Mouse (Mus musculus) forebrain, embryonic 14.5 days (tissue): ENCODE measurements around the gene Rnase9. TPM values are rescaled to one million over a fixed set of nuclear protein-coding genes. Genes with fewer than 3 reads are reported as not detected.

ENCODE experiments used
- ATAC-seq: fragments of 200-750 bp; cut with Nextera tagmentation; 2 replicates; pipeline ENCODE4 v1.8.0; 2017; ENCODE audit warnings: mild to moderate bottlenecking, moderate library complexity
- DNase-seq: peaks from one replicate; pipeline ENCODE4 v3.0.0-alpha.2; 2015; ENCODE audit warnings: low spot score
- H3K27ac ChIP-seq: fragments of 300-500 bp; sonication (generic); 2 replicates; pipeline ENCODE4 v1.5.1; 2014; ENCODE audit warnings: low read depth, mild to moderate bottlenecking, control low read depth, low read length, moderate library complexity
- H3K27me3 ChIP-seq: fragments of 300-500 bp; sonication (generic); replicated peaks from 2 replicates; pipeline ENCODE4 v1.6.1; 2014; ENCODE audit warnings: low read length, control low read depth, mixed read lengths; ENCODE audit not compliant: control insufficient read depth, insufficient read depth
- H3K36me3 ChIP-seq: fragments of 300-500 bp; sonication (generic); 2 replicates; pipeline ENCODE4 v1.6.1; 2014; ENCODE audit warnings: low read length, control low read depth; ENCODE audit not compliant: control insufficient read depth, insufficient read depth
- H3K4me1 ChIP-seq: fragments of 300-500 bp; sonication (generic); 2 replicates; pipeline ENCODE4 v1.6.1; 2014; ENCODE audit warnings: antibody characterized with exemption, low read length, control low read depth; ENCODE audit not compliant: control insufficient read depth, insufficient read depth
- H3K4me2 ChIP-seq: fragments of 300-500 bp; sonication (generic); 2 replicates; pipeline ENCODE4 v1.6.1; 2014; ENCODE audit warnings: mild to moderate bottlenecking, control low read depth, low read length
- H3K4me3 ChIP-seq: fragments of 300-500 bp; sonication (generic); 2 replicates; pipeline ENCODE4 v1.5.1; 2014; ENCODE audit warnings: low read depth, low read length, control low read depth
- H3K9ac ChIP-seq: fragments of 300-500 bp; sonication (generic); 2 replicates; pipeline ENCODE4 v1.6.1; 2014; ENCODE audit warnings: mild to moderate bottlenecking, low read length, control low read depth, moderate library complexity
- H3K9me3 ChIP-seq: fragments of 300-500 bp; sonication (generic); replicated peaks from 2 replicates; pipeline ENCODE4 v1.6.1; 2016; ENCODE audit warnings: low read length, control low read depth, mixed read lengths; ENCODE audit not compliant: control insufficient read depth
- WGBS: fragments of 180-500 bp; shearing (Covaris S2); extraction: QIAGEN DNeasy Blood & Tissue Kit; methylation state at CpG from one replicate; pipeline ENCODE4 v1.1.7; 2014; 5-methylcytosine and 5-hydroxymethylcytosine counted together
- polyA plus RNA-seq: library from polyadenylated mRNA; unstranded; fragments of >200 nt; fragmentation: Nextera tagmentation; extraction: Ambion mirVana; gene quantifications from 2 replicates; pipeline ENCODE4 v1.2.1, GENCODE M21; 2014

Gene Rnase9
- polyA plus RNA-seq, 1 experiment from 2014 or later: not detected

- 9% methylated on average over 7 of the region's 7 CpGs for WGBS
- peak overlapping the region; percentile 74 for H3K4me2 ChIP-seq
- no peak for ATAC-seq
- no peak overlapping the region; the same call in 1 of the 2 replicates for H3K9ac ChIP-seq
- no peak overlapping the region for H3K27ac ChIP-seq
- no peaks in the 10 kb centered on the region for H3K36me3 ChIP-seq
- H3K4me1 ChIP-seq: no peaks in the 10 kb centered on the region
- peak overlapping the region; percentile 44; the same call in 1 of the 2 replicates for H3K4me3 ChIP-seq
- no peak for DNase-seq
- peaks cover 3% of the 10 kb centered on the region; the same call in 1 of the 2 replicates for H3K27me3 ChIP-seq
- H3K9me3 ChIP-seq: no peaks in the 10 kb centered on the region
These were observed 42.1 kb upstream of the Rnase9 start for GRCm38 (mm10) chr14:51083805-51084204.

GRCm38 (mm10) chr14:51082599-51083581, 41.2 kb upstream of the Rnase9 start:
- no peaks in the 10 kb centered on the region for H3K4me1 ChIP-seq
- no peaks in the 10 kb centered on the region for H3K9me3 ChIP-seq
- DNase-seq (peak; percentile 66), ATAC-seq (peak; percentile 65)
- peaks cover 3% of the 10 kb centered on the region; the same call in 1 of the 2 replicates for H3K27me3 ChIP-seq
- 2% methylated on average over 40 of the region's 40 CpGs for WGBS
- H3K4me2 ChIP-seq: peak overlapping the region; percentile 74
- H3K9ac ChIP-seq: peak overlapping the region; percentile 60
- H3K27ac ChIP-seq: no peak overlapping the region
- peak overlapping the region; percentile 44 for H3K4me3 ChIP-seq
- no peaks in the 10 kb centered on the region for H3K36me3 ChIP-seq

- no peaks in the 10 kb centered on the region for H3K36me3 ChIP-seq
- no peak for DNase-seq
- H3K9ac ChIP-seq: no peak overlapping the region
- H3K4me1 ChIP-seq: no peaks in the 10 kb centered on the region
- H3K9me3 ChIP-seq: no peaks in the 10 kb centered on the region
- H3K4me3 ChIP-seq: no peak overlapping the region
- H3K4me2 ChIP-seq: no peak overlapping the region
- H3K27ac ChIP-seq: no peak overlapping the region
- 90% methylated on average over 2 of the region's 2 CpGs for WGBS
- ATAC-seq: no peak
- H3K27me3 ChIP-seq: peaks cover 3% of the 10 kb centered on the region; the same call in 1 of the 2 replicates
These were observed 39.4 kb upstream of the Rnase9 start for GRCm38 (mm10) chr14:51081035-51081434.

GRCm38 (mm10) chr14:51079180-51079579, 37.5 kb upstream of the Rnase9 start:
- whole genome bisulfite sequencing: 85% methylated on average over 1 of the region's 1 CpGs
- H3K4me2 ChIP-seq: no peak overlapping the region
- 0 out of 2 replicates have a peak, but pooled peaks cover 3% of the 10 kb centered on the region for H3K27me3 ChIP-seq
- no peak overlapping the region for H3K4me3 ChIP-seq
- H3K4me1 ChIP-seq: no peaks in the 10 kb centered on the region
- no peak for DNase-seq
- no peak for ATAC-seq
- no peak overlapping the region for H3K27ac ChIP-seq
- H3K9me3 ChIP-seq: no peaks in the 10 kb centered on the region
- no peaks in the 10 kb centered on the region for H3K36me3 ChIP-seq
- H3K9ac ChIP-seq: no peak overlapping the region

GRCm38 (mm10) chr14:51074335-51074734, 32.7 kb upstream of the Rnase9 start, which contains the start of gene Olfr750:
Gene Olfr750, minus strand, starts transcription at chr14:51074435.
- H3K9ac ChIP-seq: no peak within 1 kb of the TSS
- H3K9me3 ChIP-seq: no peaks in the 10 kb centered on the region
- no peaks in the 10 kb centered on the region for H3K4me1 ChIP-seq
- no peak within 1 kb of the TSS for H3K4me3 ChIP-seq
- H3K27ac ChIP-seq: no peak within 1 kb of the TSS
- 85% methylated on average over 3 of the region's 3 CpGs for WGBS
- DNase-seq (no peak), ATAC-seq (no peak)
- no peaks in the 10 kb centered on the region for H3K36me3 ChIP-seq
- H3K4me2 ChIP-seq: no peak within 1 kb of the TSS
- H3K27me3 ChIP-seq: no peaks in the 10 kb centered on the region

GRCm38 (mm10) chr14:51069617-51070016, 27.9 kb upstream of the Rnase9 start:
- ATAC-seq: no peak

GRCm38 (mm10) chr14:51068956-51069355, 27.3 kb upstream of the Rnase9 start:
- Histone ChIP-seq H3K36me3 (no peaks in the 10 kb centered on the region), H3K4me2 (no peak overlapping the region), H3K4me1 (no peaks in the 10 kb centered on the region; the same call in none of the 2 replicates), H3K4me3 (no peak overlapping the region), H3K27ac (no peak overlapping the region), H3K9me3 (no peaks in the 10 kb centered on the region), H3K9ac (no peak overlapping the region), H3K27me3 (no peaks in the 10 kb centered on the region)
- DNase-seq (no peak), ATAC-seq (no peak)
- 96% methylated on average over 5 of the region's 5 CpGs for WGBS

More at GRCm38 (mm10) chr14:51069617-51070016, 27.9 kb upstream of the Rnase9 start:
- WGBS: 83% methylated on average over 2 of the region's 2 CpGs
- H3K9ac ChIP-seq: no peak overlapping the region
- no peak for DNase-seq
- H3K27me3 ChIP-seq: no peaks in the 10 kb centered on the region
- H3K36me3 ChIP-seq: no peaks in the 10 kb centered on the region
- H3K4me3 ChIP-seq: no peak overlapping the region
- H3K9me3 ChIP-seq: no peaks in the 10 kb centered on the region
- no peaks in the 10 kb centered on the region; the same call in none of the 2 replicates for H3K4me1 ChIP-seq
- H3K27ac ChIP-seq: no peak overlapping the region
- no peak overlapping the region for H3K4me2 ChIP-seq

- Histone ChIP-seq H3K4me3 (no peak overlapping the region), H3K27me3 (no peaks in the 10 kb centered on the region), H3K4me2 (no peak overlapping the region), H3K36me3 (no peaks in the 10 kb centered on the region), H3K9me3 (no peaks in the 10 kb centered on the region), H3K4me1 (no peaks in the 10 kb centered on the region), H3K27ac (no peak overlapping the region), H3K9ac (no peak overlapping the region)
- DNase-seq (no peak), ATAC-seq (no peak)
- WGBS: 87% methylated on average over 5 of the region's 5 CpGs
These were observed 19.1 kb upstream of the Rnase9 start for GRCm38 (mm10) chr14:51060761-51061160.

GRCm38 (mm10) chr14:51057401-51057831, 15.7 kb upstream of the Rnase9 start, which contains the start of gene Rnase12:
Gene Rnase12, minus strand, starts transcription at chr14:51057661.
- DNase-seq (no peak), ATAC-seq (no peak)
- Histone ChIP-seq H3K36me3 (no peaks in the 10 kb centered on the region), H3K4me3 (no peak within 1 kb of the TSS), H3K4me1 (peaks cover 5% of the 10 kb centered on the region; the same call in 1 of the 2 replicates), H3K9me3 (no peaks in the 10 kb centered on the region), H3K9ac (no peak within 1 kb of the TSS), H3K27me3 (no peaks in the 10 kb centered on the region), H3K27ac (no peak within 1 kb of the TSS), H3K4me2 (no peak within 1 kb of the TSS)
- WGBS: 69% methylated on average over 9 of the region's 9 CpGs
